Mouse (Mus musculus) embryonic facial prominence, embryonic 10.5 days (tissue): ENCODE measurements around the gene Cacng7. TPM values are rescaled to one million over a fixed set of nuclear protein-coding genes. Genes with fewer than 3 reads are reported as not detected.
"Not testable (repeated sequence)": the region's sequence is repeated elsewhere in the genome, so short reads cannot be mapped to it uniquely, and the experiment has no call there.

Experiments
- DNase-seq: peaks from one replicate; pipeline ENCODE4 v3.0.0-alpha.2; 2017; ENCODE audit warnings: low spot score
- H3K27ac ChIP-seq: fragments of 300-500 bp; sonication (generic); replicated peaks from 2 replicates; pipeline ENCODE4 v1.5.1; 2016; ENCODE audit warnings: mild to moderate bottlenecking
- H3K27me3 ChIP-seq: fragments of 300-500 bp; sonication (generic); replicated peaks from 2 replicates; pipeline ENCODE4 v1.6.1; 2016; ENCODE audit warnings: low read depth, mild to moderate bottlenecking; ENCODE audit not compliant: poor library complexity, severe bottlenecking
- H3K36me3 ChIP-seq: fragments of 300-500 bp; sonication (generic); replicated peaks from 2 replicates; pipeline ENCODE4 v1.6.1; 2016; ENCODE audit warnings: mild to moderate bottlenecking, moderate library complexity
- H3K4me1 ChIP-seq: fragments of 300-500 bp; sonication (generic); 2 replicates; pipeline ENCODE4 v1.6.1; 2016
- H3K4me3 ChIP-seq: fragments of 300-500 bp; sonication (generic); 2 replicates; pipeline ENCODE4 v1.5.1; 2016; ENCODE audit warnings: mild to moderate bottlenecking, moderate library complexity
- H3K9me3 ChIP-seq: fragments of 300-500 bp; sonication (generic); 2 replicates; pipeline ENCODE4 v1.6.1; 2016; ENCODE audit warnings: mild to moderate bottlenecking
- WGBS: fragments of 180-500 bp; shearing (Covaris S2); methylation state at CpG from one replicate; pipeline ENCODE4 v1.1.7; 2016; 5-methylcytosine and 5-hydroxymethylcytosine counted together
- polyA plus RNA-seq: library from polyadenylated mRNA; unstranded; fragments of >200 nt; fragmentation: Nextera tagmentation; extraction: Ambion mirVana; gene quantifications from 2 replicates; pipeline ENCODE4 v1.2.1, GENCODE M21; 2016

Cacng7 gene
- polyA plus RNA-seq, 1 experiment from 2014 or later, result 1.2 TPM

- DNase-seq, result no peak
- Histone ChIP-seq H3K27me3 (no peaks in the 10 kb centered on the region; the same call in 1 of the 2 replicates), H3K4me1 (peaks cover 45% of the 10 kb centered on the region), H3K9me3 (no peaks in the 10 kb centered on the region), H3K27ac (no peak overlapping the region), H3K4me3 (no peak overlapping the region), H3K36me3 (no peaks in the 10 kb centered on the region)
- WGBS, result 85% methylated on average over 18 of the region's 18 CpGs
Measured at GRCm38 (mm10) chr7:3387761-3388160, 55.0 kb downstream of the Cacng7 start.

GRCm38 (mm10) chr7:3388885-3389284, 56.1 kb downstream of the Cacng7 start:
- Histone ChIP-seq H3K9me3 (no peaks in the 10 kb centered on the region), H3K4me1 (peaks cover 45% of the 10 kb centered on the region), H3K4me3 (peak overlapping the region; percentile 57; the same call in 1 of the 2 replicates), H3K36me3 (peaks cover under 1% of the 10 kb centered on the region), H3K27ac (peak overlapping the region; percentile 82; the same call in 1 of the 2 replicates), H3K27me3 (no peaks in the 10 kb centered on the region; the same call in 1 of the 2 replicates)
- DNase-seq, result no peak
- WGBS, result 64% methylated on average over 6 of the region's 6 CpGs

- Histone ChIP-seq H3K4me1 (peaks cover 45% of the 10 kb centered on the region), H3K9me3 (no peaks in the 10 kb centered on the region), H3K27ac (peak overlapping the region; percentile 82), H3K4me3 (peak overlapping the region; percentile 57), H3K36me3 (peaks cover 9% of the 10 kb centered on the region), H3K27me3 (no peaks in the 10 kb centered on the region; the same call in 1 of the 2 replicates)
- WGBS, result 2% methylated on average over 17 of the region's 17 CpGs
- DNase-seq, result peak; percentile 75
Measured at GRCm38 (mm10) chr7:3389444-3390412, 57.0 kb downstream of the Cacng7 start.

- Histone ChIP-seq H3K9me3 (no peaks in the 10 kb centered on the region), H3K4me3 (peak within 1 kb of the TSS; percentile 57), H3K36me3 (peaks cover 17% of the 10 kb centered on the region), H3K27ac (peak within 1 kb of the TSS; percentile 82), H3K4me1 (peaks cover 45% of the 10 kb centered on the region), H3K27me3 (no peaks in the 10 kb centered on the region; the same call in 1 of the 2 replicates)
- peak; percentile 60 for DNase-seq
- WGBS, result under 1% methylated on average over 7 of the region's 7 CpGs
Measured at GRCm38 (mm10) chr7:3390413-3391080, 57.8 kb downstream of the Cacng7 start, which contains the start of gene Cacng8. Cacng8 (plus strand) TSS chr7:3390683.

GRCm38 (mm10) chr7:3391081-3391451, 58.3 kb downstream of the Cacng7 start:
- peak overlapping the region; percentile 57 for H3K4me3 ChIP-seq
- 6% methylated on average over 12 of the region's 12 CpGs for WGBS
- peaks cover 21% of the 10 kb centered on the region for H3K36me3 ChIP-seq
- H3K27me3 ChIP-seq, result no peaks in the 10 kb centered on the region; the same call in 1 of the 2 replicates
- peaks cover 43% of the 10 kb centered on the region for H3K4me1 ChIP-seq
- peak overlapping the region; percentile 80 for H3K27ac ChIP-seq
- H3K9me3 ChIP-seq, result no peaks in the 10 kb centered on the region
- DNase-seq, result no peak

GRCm38 (mm10) chr7:3391809-3392208, 59.1 kb downstream of the Cacng7 start:
- Histone ChIP-seq H3K4me1 (peaks cover 42% of the 10 kb centered on the region), H3K9me3 (no peaks in the 10 kb centered on the region), H3K36me3 (peaks cover 25% of the 10 kb centered on the region), H3K27me3 (no peaks in the 10 kb centered on the region; the same call in 1 of the 2 replicates), H3K4me3 (peak overlapping the region; percentile 57), H3K27ac (peak overlapping the region; percentile 80)
- 7% methylated on average over 4 of the region's 4 CpGs for WGBS
- peak; percentile 70 for DNase-seq

GRCm38 (mm10) chr7:3397355-3397754, 64.6 kb downstream of the Cacng7 start:
- no peaks in the 10 kb centered on the region for H3K27me3 ChIP-seq
- DNase-seq, result no peak
- no peak overlapping the region for H3K4me3 ChIP-seq
- H3K27ac ChIP-seq, result no peak overlapping the region
- peaks cover 25% of the 10 kb centered on the region for H3K36me3 ChIP-seq
- no peaks in the 10 kb centered on the region for H3K9me3 ChIP-seq
- H3K4me1 ChIP-seq, result peaks cover 13% of the 10 kb centered on the region
- WGBS, result 76% methylated on average over 10 of the region's 10 CpGs

GRCm38 (mm10) chr7:3397797-3398196, 65.0 kb downstream of the Cacng7 start:
- Histone ChIP-seq H3K4me3 (no peak overlapping the region), H3K36me3 (peaks cover 25% of the 10 kb centered on the region), H3K27ac (no peak overlapping the region), H3K9me3 (no peaks in the 10 kb centered on the region), H3K27me3 (no peaks in the 10 kb centered on the region), H3K4me1 (peaks cover 9% of the 10 kb centered on the region; the same call in 1 of the 2 replicates)
- no peak for DNase-seq
- WGBS, result 50% methylated on average over 7 of the region's 7 CpGs

- 89% methylated on average over 8 of the region's 8 CpGs for WGBS
- not testable (repeated sequence) for H3K9me3 ChIP-seq, DNase-seq, H3K4me3 ChIP-seq, H3K4me1 ChIP-seq, H3K27ac ChIP-seq, H3K27me3 ChIP-seq
- H3K36me3 ChIP-seq, result peaks cover 25% of the 10 kb centered on the region
Measured at GRCm38 (mm10) chr7:3398363-3398762, 65.6 kb downstream of the Cacng7 start.

GRCm38 (mm10) chr7:3399937-3400336, 67.2 kb downstream of the Cacng7 start:
- no peak overlapping the region for H3K27ac ChIP-seq
- no peaks in the 10 kb centered on the region for H3K9me3 ChIP-seq
- peaks cover 9% of the 10 kb centered on the region; the same call in 1 of the 2 replicates for H3K4me1 ChIP-seq
- DNase-seq, result no peak
- H3K36me3 ChIP-seq, result peaks cover 13% of the 10 kb centered on the region
- H3K27me3 ChIP-seq, result no peaks in the 10 kb centered on the region
- H3K4me3 ChIP-seq, result no peak overlapping the region

- Histone ChIP-seq H3K36me3 (no peaks in the 10 kb centered on the region), H3K4me1 (peaks cover 20% of the 10 kb centered on the region), H3K27ac (no peak overlapping the region), H3K9me3 (no peaks in the 10 kb centered on the region), H3K27me3 (peaks cover 50% of the 10 kb centered on the region), H3K4me3 (no peak overlapping the region)
- WGBS, result 69% methylated on average over 11 of the region's 11 CpGs
- DNase-seq, result no peak
Measured at GRCm38 (mm10) chr7:3409729-3410520, 77.2 kb downstream of the Cacng7 start.
